Mouse (Mus musculus): ENCODE measurements around the gene Ttyh2.
A peak's percentile ranks its signal among the peaks of the same experiment; 100 is the strongest.

Gene Ttyh2

GRCm38 (mm10) chr11:114675341-114675825 lies at the start of gene Ttyh2:
TSS of gene Ttyh2 (plus strand) at chr11:114675431.
- peak; percentile 55 for DNase-seq

- no peak for DNase-seq
Observed at GRCm38 (mm10) chr11:114626071-114626690, 49.0 kb upstream of the Ttyh2 start.

GRCm38 (mm10) chr11:114627036-114627435 lies 48.2 kb upstream of the Ttyh2 start:
- DNase-seq, result no peak

GRCm38 (mm10) chr11:114628032-114628431 lies 47.2 kb upstream of the Ttyh2 start:
- DNase-seq, result no peak

- no peak for DNase-seq
Observed at GRCm38 (mm10) chr11:114630044-114630443, 45.2 kb upstream of the Ttyh2 start.

- no peak for DNase-seq
Observed at GRCm38 (mm10) chr11:114632266-114632665, 43.0 kb upstream of the Ttyh2 start.

- peak; percentile 79 for DNase-seq
Observed at GRCm38 (mm10) chr11:114636292-114636691, 38.9 kb upstream of the Ttyh2 start.

GRCm38 (mm10) chr11:114636727-114637505 lies 38.3 kb upstream of the Ttyh2 start:
- peak; percentile 42 for DNase-seq

GRCm38 (mm10) chr11:114638647-114639290 lies 36.5 kb upstream of the Ttyh2 start:
- no peak for DNase-seq

- DNase-seq, result no peak
Observed at GRCm38 (mm10) chr11:114639681-114640103, 35.5 kb upstream of the Ttyh2 start.

GRCm38 (mm10) chr11:114640658-114641057 lies 34.6 kb upstream of the Ttyh2 start:
- no peak for DNase-seq

GRCm38 (mm10) chr11:114641136-114641535 lies 34.1 kb upstream of the Ttyh2 start:
- DNase-seq, result no peak

- DNase-seq, result no peak
Observed at GRCm38 (mm10) chr11:114642184-114642583, 33.0 kb upstream of the Ttyh2 start.

GRCm38 (mm10) chr11:114642926-114643325 lies 32.3 kb upstream of the Ttyh2 start:
- DNase-seq, result no peak

GRCm38 (mm10) chr11:114644122-114644521 lies 31.1 kb upstream of the Ttyh2 start:
- DNase-seq, result no peak

- no peak for DNase-seq
Observed at GRCm38 (mm10) chr11:114649510-114649909, 25.7 kb upstream of the Ttyh2 start.

GRCm38 (mm10) chr11:114652531-114652930 lies 22.7 kb upstream of the Ttyh2 start:
- no peak for DNase-seq

GRCm38 (mm10) chr11:114653664-114654063 lies 21.6 kb upstream of the Ttyh2 start:
- DNase-seq, result no peak

- no peak for DNase-seq
Observed at GRCm38 (mm10) chr11:114654552-114654951, 20.7 kb upstream of the Ttyh2 start.

GRCm38 (mm10) chr11:114655350-114656008 lies 19.8 kb upstream of the Ttyh2 start:
- DNase-seq, result no peak

GRCm38 (mm10) chr11:114656994-114657644 lies 18.1 kb upstream of the Ttyh2 start:
- no peak for DNase-seq

GRCm38 (mm10) chr11:114657737-114658136 lies 17.5 kb upstream of the Ttyh2 start:
- no peak for DNase-seq

- DNase-seq, result no peak
Observed at GRCm38 (mm10) chr11:114662161-114662560, 13.1 kb upstream of the Ttyh2 start.

Measured in right cerebral cortex, postnatal 25 days (tissue).